Mouse (Mus musculus) layer of hippocampus, adult 11-12 months (tissue): ENCODE data around the gene Slc12a7.
A peak's percentile ranks its signal among the peaks of the same experiment; 100 is the strongest.
"Not testable (repeated sequence)": the region's sequence is repeated elsewhere in the genome, so short reads cannot be mapped to it uniquely, and the experiment has no call there.

Experiments used
- DNase-seq: peaks from one replicate; pipeline ENCODE4 v3.0.0; 2022; ENCODE audit warnings: low spot score

Gene Slc12a7

GRCm38 (mm10) chr13:73732742-73733700 is at the start of gene Slc12a7:
TSS of gene Slc12a7 (plus strand) at chr13:73733094.
- no peak for DNase-seq

DNA sequence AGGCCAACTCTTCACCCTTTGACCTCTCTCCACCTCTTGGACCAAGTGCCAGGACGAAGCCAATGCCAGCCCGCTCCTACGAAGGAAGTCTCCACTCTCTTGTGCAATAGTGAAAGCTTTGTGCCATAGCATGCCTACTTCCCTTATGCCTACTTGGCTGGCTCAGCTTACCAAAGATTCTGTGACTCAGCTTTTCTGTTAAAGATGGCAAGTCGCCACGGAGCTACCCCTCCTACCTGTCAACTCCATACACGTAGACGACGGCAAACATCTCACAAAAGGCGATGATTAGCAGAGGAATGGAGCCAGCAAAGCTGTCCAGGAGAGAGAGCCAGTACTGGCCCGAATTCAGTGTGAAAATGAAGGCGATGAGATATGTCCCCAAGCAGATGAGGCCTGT is 49.2 kb upstream of the Slc12a7 start:
- peak; percentile 28 for DNase-seq

DNA sequence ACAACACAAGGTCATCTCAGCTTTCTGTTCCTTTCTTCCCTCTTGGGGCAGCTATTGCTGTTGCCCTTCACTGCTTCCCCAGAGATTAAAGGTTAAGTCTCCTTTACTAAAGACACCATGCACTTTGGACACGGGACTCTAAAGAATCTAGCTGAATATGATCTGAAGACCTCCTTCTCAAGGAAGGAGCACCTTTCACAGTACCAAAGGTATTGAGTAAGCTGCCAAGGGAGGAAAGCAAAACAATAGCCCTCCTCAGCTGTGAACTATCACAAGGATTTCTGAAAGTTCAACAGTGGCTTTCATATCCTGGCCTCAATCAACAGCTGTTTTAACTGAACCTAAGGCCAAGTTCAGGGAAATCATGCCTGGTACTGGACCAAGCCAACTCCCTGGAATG is 48.5 kb upstream of the Slc12a7 start:
- DNase-seq: no peak

GRCm38 (mm10) chr13:73685502-73685901 is 47.4 kb upstream of the Slc12a7 start:
- no peak for DNase-seq

DNA sequence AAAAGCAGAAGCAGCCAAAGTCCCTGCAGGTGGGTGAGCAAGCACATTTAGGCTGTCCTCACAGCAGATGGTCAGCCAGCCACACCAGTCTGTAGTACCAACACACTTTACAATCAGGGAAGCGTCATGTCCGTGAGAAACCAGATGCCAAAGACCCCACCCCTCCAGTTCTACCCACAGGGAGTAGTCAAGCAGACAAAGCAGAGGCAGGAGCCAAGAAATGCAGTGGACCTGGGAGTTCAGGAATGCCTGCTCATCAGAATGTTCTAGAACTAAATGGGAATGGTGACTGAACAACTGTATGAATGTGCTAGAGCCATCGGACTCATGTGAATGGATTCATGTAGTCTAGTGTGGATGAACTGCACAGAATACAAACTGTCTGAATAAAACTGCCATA is 45.3 kb upstream of the Slc12a7 start:
- DNase-seq: no peak

DNA sequence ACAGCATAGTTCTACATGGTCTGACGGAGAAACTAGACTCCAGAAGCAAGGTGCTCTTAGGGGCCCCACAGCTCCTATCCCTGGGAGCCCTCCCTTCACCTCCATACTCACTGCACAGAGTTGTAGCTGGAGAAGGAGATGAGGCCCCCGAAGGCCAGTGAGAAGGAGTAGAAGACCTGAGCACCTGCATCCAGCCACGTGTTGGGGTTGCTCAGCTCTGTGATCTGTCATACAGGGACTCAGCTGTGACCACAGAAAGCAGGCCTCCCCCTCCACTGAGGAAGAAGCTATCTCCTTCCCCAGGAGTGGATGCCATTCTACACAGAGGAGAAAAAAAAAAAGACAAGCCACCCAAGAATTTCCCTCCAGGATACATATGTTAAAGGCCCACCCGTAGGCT is 44.0 kb upstream of the Slc12a7 start:
- no peak for DNase-seq

DNA sequence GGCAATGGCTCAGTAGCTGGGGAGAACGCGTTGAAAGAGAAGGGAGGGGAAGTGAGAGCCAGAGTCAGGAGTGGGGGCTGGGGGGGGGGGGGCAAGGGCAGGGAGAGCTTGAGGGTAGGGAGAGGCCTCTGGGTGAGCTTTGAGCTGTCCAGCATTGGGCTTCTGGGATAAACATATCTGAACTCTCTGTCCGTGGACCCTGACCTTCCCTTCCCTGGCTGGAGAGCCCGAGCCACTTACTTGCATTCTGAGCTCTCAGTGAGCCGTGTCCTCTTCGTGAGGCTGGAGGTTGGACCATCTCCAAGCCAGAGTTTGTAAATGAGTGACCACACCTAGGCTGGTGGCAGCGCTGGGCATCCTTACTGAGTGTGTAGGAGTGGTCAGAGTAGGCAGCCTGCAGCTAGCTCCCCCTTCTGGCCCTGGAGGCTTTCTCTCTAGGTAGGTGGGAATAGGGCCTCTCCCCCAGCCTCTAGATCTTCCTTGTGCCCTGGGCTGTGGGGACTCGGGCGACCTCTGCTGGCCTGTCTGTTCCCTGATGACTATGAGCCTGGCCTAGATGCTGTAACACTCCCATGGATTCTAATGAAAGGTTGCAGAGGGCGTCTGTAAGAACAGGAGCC is 40.5 kb upstream of the Slc12a7 start:
- DNase-seq: peak; percentile 72

DNA sequence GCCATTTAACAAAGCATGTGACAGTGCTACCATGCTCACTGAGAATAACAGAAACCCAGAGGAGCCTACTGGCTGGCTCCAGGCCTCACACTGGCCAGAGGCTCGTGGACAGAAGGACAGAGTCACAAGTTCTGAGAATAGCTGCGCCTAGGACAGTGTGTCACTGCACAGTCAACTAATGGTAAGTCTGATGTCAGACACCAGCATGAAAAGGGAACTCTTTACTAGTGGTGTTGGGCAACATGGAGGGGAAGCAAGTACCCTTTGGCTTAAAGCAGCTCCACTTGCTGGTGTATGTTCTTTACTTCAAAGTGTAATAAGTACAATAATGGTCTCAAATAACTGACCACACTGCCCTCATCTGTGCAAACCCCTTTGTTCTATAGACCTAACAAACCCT is 39.6 kb upstream of the Slc12a7 start:
- no peak for DNase-seq

DNA sequence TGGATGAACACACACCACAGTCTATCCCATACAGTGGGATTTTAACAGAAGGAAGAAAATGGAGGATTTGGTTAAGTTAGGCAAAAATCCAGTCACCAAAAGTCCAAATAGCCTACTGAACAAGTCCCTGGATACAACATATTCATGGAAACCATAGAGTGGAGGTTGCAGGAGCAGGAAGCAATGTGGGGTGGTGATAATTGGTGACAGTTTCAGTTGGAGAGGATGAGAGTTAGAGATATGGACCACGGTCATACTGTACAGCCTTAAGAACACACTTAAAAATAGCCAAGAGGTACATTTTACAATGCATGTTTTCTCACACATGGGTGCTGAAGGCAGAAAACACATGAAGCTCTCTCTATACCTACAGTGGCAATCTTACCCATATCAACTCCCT is 37.9 kb upstream of the Slc12a7 start:
- DNase-seq: no peak

DNA sequence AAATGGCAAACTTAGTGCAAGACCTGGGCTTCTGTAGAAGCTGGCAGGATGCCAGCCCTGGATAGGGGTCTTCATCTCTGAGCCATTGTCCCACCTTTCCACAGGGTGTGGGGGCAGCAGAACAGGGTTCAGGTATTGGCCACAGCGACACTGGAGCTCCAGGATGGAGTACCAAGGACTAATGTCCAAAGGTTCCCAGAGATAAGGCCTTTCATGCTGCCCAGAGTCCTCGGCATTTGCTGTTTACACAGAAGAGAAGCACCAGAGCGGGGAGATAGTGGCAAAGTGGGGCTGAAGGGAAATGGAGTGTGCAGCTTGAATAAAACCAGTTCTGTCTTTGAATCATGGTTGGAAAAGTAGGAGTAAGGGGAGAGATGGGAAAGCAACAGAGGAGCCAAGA is 36.4 kb upstream of the Slc12a7 start:
- no peak for DNase-seq

DNA sequence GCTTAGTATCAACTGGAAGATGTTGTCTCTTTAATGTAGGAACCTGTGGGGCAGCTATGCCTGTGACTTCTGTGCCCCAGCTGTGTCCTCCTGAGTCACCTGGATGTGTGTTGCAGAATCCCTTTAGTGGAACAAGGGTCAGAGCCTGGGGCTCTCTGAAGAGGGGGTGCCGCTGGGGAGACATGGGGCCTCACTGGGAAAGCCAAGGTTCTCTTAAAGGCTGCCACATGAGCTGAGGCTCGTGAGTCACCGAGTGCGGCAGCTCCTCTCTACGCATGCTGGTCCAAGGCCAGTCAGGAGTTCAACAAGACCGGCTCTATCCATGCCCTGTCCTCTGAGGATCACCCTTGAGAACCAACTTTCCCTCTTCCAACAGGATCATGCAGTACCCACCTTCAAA is 33.2 kb upstream of the Slc12a7 start:
- DNase-seq: no peak

DNA sequence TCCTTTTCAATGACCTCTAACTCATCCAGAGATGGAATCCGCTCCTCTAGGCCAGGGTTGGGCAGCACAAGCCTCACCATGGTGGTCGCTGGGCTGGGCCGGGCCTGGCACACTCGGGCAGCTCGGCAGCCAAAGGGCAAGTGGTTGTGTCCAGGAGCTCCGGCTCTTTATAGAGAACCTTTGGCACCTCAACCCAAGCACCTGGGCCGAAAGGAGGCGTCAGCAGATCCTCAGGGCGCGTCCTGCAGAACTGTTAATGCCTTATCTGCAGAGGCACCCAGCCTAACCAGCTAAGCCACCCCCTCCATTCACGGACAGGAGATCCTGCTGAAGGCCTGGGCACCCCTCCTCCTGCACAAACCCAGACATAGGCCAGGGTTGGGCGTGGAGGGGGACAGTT is 32.3 kb upstream of the Slc12a7 start:
- DNase-seq: no peak

DNA sequence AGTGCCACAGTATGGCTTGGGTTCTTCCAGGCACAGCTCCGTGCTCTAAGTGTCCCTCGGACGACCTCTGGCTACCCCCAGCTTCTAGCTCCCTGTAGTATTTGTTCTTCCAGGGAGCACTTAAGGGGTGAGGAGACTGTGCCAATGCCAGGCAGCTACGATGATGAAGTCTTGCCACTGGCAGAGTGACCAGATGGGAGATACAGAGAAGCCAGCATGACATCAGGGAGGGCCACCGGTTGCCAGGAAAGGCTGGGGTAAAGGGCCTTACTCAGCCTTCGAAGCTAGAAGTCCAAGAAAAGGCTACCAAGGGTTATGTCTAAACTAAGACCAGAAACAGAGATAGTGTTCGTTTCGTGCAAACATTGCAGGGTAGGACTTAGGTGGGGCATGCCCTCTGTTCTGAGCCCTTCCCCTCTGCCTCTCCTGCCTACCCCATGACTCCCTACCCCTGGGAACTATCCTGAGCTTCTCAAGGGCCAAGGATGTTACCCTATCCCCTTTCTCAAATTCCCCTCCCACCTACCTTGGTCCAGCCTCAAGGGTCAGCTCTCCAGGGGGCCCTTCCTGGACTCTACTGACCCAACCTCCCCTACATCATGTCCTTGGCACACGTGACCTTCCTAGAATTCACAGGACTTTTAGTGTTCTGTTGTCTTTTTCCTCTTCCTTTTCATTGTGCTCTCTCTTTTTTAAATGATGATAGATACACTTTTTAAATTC is 31.6 kb upstream of the Slc12a7 start:
- no peak for DNase-seq

- DNase-seq: no peak
These were observed 30.1 kb upstream of the Slc12a7 start for GRCm38 (mm10) chr13:73702776-73703175.

GRCm38 (mm10) chr13:73703486-73703885 is 29.4 kb upstream of the Slc12a7 start:
- not testable (repeated sequence) for DNase-seq

DNA sequence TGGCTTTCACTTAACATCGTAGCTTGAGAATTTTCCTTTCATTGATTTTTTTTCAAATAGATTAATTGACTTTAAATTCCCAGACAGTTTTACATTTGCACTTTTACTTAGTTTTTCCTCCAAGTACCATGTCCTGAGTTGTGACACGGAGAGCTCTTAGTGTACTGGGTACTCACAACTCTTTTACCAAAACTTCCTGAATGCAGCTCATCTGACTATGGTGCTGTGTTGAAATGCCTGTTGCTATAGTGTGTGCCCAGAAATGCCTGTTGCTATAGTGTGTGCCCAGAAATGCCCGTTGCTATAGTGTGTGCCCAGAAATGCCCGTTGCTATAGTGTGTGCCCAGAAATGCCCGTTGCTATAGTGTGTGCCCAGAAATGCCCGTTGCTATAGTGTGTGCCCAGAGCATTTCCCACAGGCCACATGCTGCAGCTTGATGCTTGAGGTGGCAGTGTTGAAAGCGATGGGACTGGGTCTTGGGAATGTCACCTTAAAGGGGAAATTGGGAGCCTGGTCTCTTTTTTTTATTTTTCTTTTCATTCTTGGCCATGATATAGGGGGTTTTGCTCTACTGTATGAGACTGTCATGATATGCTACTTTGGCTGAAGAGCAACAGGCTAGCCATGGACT is 28.1 kb upstream of the Slc12a7 start, which contains the start of gene Slc6a19:
Slc6a19 (minus strand) TSS at position 172 of the 632 bp plus-strand sequence.
- DNase-seq: no peak

GRCm38 (mm10) chr13:73709491-73709890 is 23.4 kb upstream of the Slc12a7 start:
- DNase-seq: no peak

- no peak for DNase-seq
These were observed 21.7 kb upstream of the Slc12a7 start for GRCm38 (mm10) chr13:73711221-73711620.

DNA sequence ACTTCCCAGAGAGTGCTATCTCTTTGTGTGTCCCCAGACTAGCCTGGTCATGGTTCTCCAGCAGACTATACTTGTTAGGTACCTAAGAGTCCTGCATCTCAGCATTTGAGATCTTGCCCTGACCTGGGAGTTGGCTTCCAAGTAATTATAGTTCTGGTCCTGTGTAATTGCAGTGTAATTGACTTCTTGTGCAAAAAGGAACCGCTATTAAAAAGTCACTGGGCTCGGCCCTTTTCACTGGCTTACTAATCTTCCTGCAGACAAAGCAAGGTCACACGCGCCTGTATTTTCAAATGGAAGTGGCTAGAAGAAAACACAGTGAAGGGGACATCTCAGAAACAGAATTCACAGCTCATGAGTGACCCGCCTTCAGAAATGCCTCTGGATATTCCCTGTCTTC is 21.1 kb upstream of the Slc12a7 start:
- DNase-seq: no peak

- DNase-seq: no peak
These were observed 20.7 kb upstream of the Slc12a7 start for GRCm38 (mm10) chr13:73712228-73712627.

- DNase-seq: no peak
These were observed 19.7 kb upstream of the Slc12a7 start for GRCm38 (mm10) chr13:73713204-73713603.

GRCm38 (mm10) chr13:73714020-73714419 is 18.9 kb upstream of the Slc12a7 start:
- no peak for DNase-seq
